Mouse (Mus musculus) limb, embryonic 11.5 days (tissue): Measurements from ENCODE around the gene Zfp451. TPM values are rescaled to one million over a fixed set of nuclear protein-coding genes. Genes with fewer than 3 reads are reported as not detected.
A peak's percentile ranks its signal among the peaks of the same experiment; 100 is the strongest.

Experiments
- ATAC-seq: fragments of 200-750 bp; cut with Nextera tagmentation; 2 replicates; pipeline ENCODE4 v1.8.0; 2017; ENCODE audit warnings: low read depth; ENCODE audit not compliant: insufficient number of reproducible peaks, low FRiP score, low TSS enrichment
- DNase-seq: peaks from one replicate; pipeline ENCODE4 v3.0.0-alpha.2; 2015; ENCODE audit warnings: low spot score
- H3K27ac ChIP-seq: fragments of 300-500 bp; sonication (generic); replicated peaks from 2 replicates; pipeline ENCODE4 v1.5.1; 2014; ENCODE audit warnings: low read depth, mild to moderate bottlenecking, low read length
- H3K27me3 ChIP-seq: fragments of 300-500 bp; sonication (generic); 2 replicates; pipeline ENCODE4 v1.6.1; 2014; ENCODE audit warnings: mild to moderate bottlenecking, low read length, mixed read lengths; ENCODE audit not compliant: control insufficient read depth, insufficient read depth
- H3K36me3 ChIP-seq: fragments of 300-500 bp; sonication (generic); 2 replicates; pipeline ENCODE4 v1.6.1; 2014; ENCODE audit warnings: mild to moderate bottlenecking, low read length, moderate library complexity, mixed read lengths; ENCODE audit not compliant: control insufficient read depth, insufficient read depth
- H3K4me1 ChIP-seq: fragments of 300-500 bp; sonication (generic); 2 replicates; pipeline ENCODE4 v1.6.1; 2014; ENCODE audit warnings: low read length, mixed read lengths; ENCODE audit not compliant: control insufficient read depth, insufficient read depth
- H3K4me2 ChIP-seq: fragments of 300-500 bp; sonication (generic); 2 replicates; pipeline ENCODE4 v1.6.1; 2014; ENCODE audit warnings: low read depth, mild to moderate bottlenecking, moderate library complexity; ENCODE audit not compliant: severe bottlenecking
- H3K4me3 ChIP-seq: fragments of 300-500 bp; sonication (generic); 2 replicates; pipeline ENCODE4 v1.5.1; 2014; ENCODE audit warnings: low read depth, low read length
- H3K9ac ChIP-seq: fragments of 300-500 bp; sonication (generic); 2 replicates; pipeline ENCODE4 v1.6.1; 2014; ENCODE audit warnings: mild to moderate bottlenecking, low read length
- H3K9me3 ChIP-seq: fragments of 300-500 bp; sonication (generic); 2 replicates; pipeline ENCODE4 v1.6.1; 2016; ENCODE audit warnings: low read length; ENCODE audit not compliant: control insufficient read depth
- WGBS: fragments of 180-500 bp; shearing (Covaris S2); extraction: QIAGEN DNeasy Blood & Tissue Kit; methylation state at CpG from one replicate; pipeline ENCODE4 v1.1.7; 2014; 5-methylcytosine and 5-hydroxymethylcytosine counted together
- polyA plus RNA-seq: library from polyadenylated mRNA; unstranded; fragments of >200 nt; fragmentation: Nextera tagmentation; extraction: Ambion mirVana; gene quantifications from 2 replicates; pipeline ENCODE4 v1.2.1, GENCODE M21; 2014

Zfp451 gene
- polyA plus RNA-seq, 1 experiment from 2014 or later = 42.7 TPM

- DNase-seq = no peak
These were observed 89.9 kb downstream of the Zfp451 start for GRCm38 (mm10) chr1:33724516-33724915.

GRCm38 (mm10) chr1:33721020-33721419, 93.4 kb downstream of the Zfp451 start:
- 88% methylated on average over 7 of the region's 7 CpGs for WGBS
- H3K36me3 ChIP-seq = no peaks in the 10 kb centered on the region; the same call in 1 of the 2 replicates
- ATAC-seq (no peak), DNase-seq (no peak)
- H3K27me3 ChIP-seq = no peaks in the 10 kb centered on the region
- H3K4me2 ChIP-seq = peak overlapping the region; percentile 20; the same call in 1 of the 2 replicates
- H3K4me1 ChIP-seq = peaks cover 5% of the 10 kb centered on the region
- peak overlapping the region; percentile 68; the same call in 1 of the 2 replicates for H3K4me3 ChIP-seq
- H3K27ac ChIP-seq = no peak overlapping the region
- no peak overlapping the region for H3K9ac ChIP-seq
- H3K9me3 ChIP-seq = no peaks in the 10 kb centered on the region

More at GRCm38 (mm10) chr1:33724516-33724915, 89.9 kb downstream of the Zfp451 start:
- Histone ChIP-seq H3K4me2 (no peak overlapping the region), H3K27me3 (no peaks in the 10 kb centered on the region), H3K9me3 (no peaks in the 10 kb centered on the region), H3K9ac (no peak overlapping the region), H3K4me1 (peaks cover 5% of the 10 kb centered on the region), H3K4me3 (no peak overlapping the region), H3K36me3 (peaks cover 6% of the 10 kb centered on the region), H3K27ac (no peak overlapping the region)
- ATAC-seq = no peak
- 91% methylated on average over 6 of the region's 6 CpGs for WGBS

GRCm38 (mm10) chr1:33720231-33720630, 94.2 kb downstream of the Zfp451 start:
- DNase-seq (no peak), ATAC-seq (peak; percentile 48)
- Histone ChIP-seq H3K4me1 (peaks cover 5% of the 10 kb centered on the region), H3K9me3 (no peaks in the 10 kb centered on the region), H3K27me3 (no peaks in the 10 kb centered on the region), H3K9ac (peak overlapping the region; percentile 92), H3K4me3 (peak overlapping the region; percentile 68), H3K27ac (peak overlapping the region; percentile 84), H3K36me3 (no peaks in the 10 kb centered on the region; the same call in 1 of the 2 replicates), H3K4me2 (peak overlapping the region; percentile 52)
- WGBS = 0% methylated on average over 38 of the region's 41 CpGs

- H3K27me3 ChIP-seq = no peaks in the 10 kb centered on the region
- H3K9me3 ChIP-seq = no peaks in the 10 kb centered on the region
- ATAC-seq = peak; percentile 96
- peaks cover 5% of the 10 kb centered on the region for H3K4me1 ChIP-seq
- peak; percentile 88 for DNase-seq
- H3K4me2 ChIP-seq = peak within 1 kb of the TSS; percentile 52
- H3K36me3 ChIP-seq = no peaks in the 10 kb centered on the region; the same call in 1 of the 2 replicates
- WGBS = under 1% methylated on average over 54 of the region's 54 CpGs
- H3K27ac ChIP-seq = peak within 1 kb of the TSS; percentile 84
- H3K4me3 ChIP-seq = peak within 1 kb of the TSS; percentile 68
- H3K9ac ChIP-seq = peak within 1 kb of the TSS; percentile 92
These were observed 94.6 kb downstream of the Zfp451 start, which contains the start of gene Rab23 for GRCm38 (mm10) chr1:33719733-33720225. Gene Rab23, plus strand, starts transcription at chr1:33719887.

- H3K9me3 ChIP-seq = no peaks in the 10 kb centered on the region
- peaks cover 5% of the 10 kb centered on the region for H3K4me1 ChIP-seq
- H3K9ac ChIP-seq = no peak overlapping the region
- 100% methylated on average over 1 of the region's 1 CpGs for WGBS
- no peak overlapping the region for H3K4me2 ChIP-seq
- no peak for DNase-seq
- no peak overlapping the region for H3K27ac ChIP-seq
- ATAC-seq = no peak
- no peak overlapping the region for H3K4me3 ChIP-seq
- H3K36me3 ChIP-seq = no peaks in the 10 kb centered on the region; the same call in 1 of the 2 replicates
- no peaks in the 10 kb centered on the region for H3K27me3 ChIP-seq
These were observed 96.8 kb downstream of the Zfp451 start for GRCm38 (mm10) chr1:33717636-33718035.

- H3K9me3 ChIP-seq = no peaks in the 10 kb centered on the region
- 4% methylated on average over 10 of the region's 10 CpGs for WGBS
- DNase-seq = peak; percentile 49
- no peak for ATAC-seq
- no peak overlapping the region for H3K27ac ChIP-seq
- H3K4me2 ChIP-seq = no peak overlapping the region
- H3K36me3 ChIP-seq = no peaks in the 10 kb centered on the region
- H3K27me3 ChIP-seq = no peaks in the 10 kb centered on the region
- H3K4me1 ChIP-seq = no peaks in the 10 kb centered on the region
- H3K9ac ChIP-seq = no peak overlapping the region
- H3K4me3 ChIP-seq = no peak overlapping the region
These were observed 99.6 kb downstream of the Zfp451 start for GRCm38 (mm10) chr1:33714796-33715195.

GRCm38 (mm10) chr1:33712026-33712425, 102.4 kb downstream of the Zfp451 start:
- no peak overlapping the region for H3K27ac ChIP-seq
- no peak for ATAC-seq
- 85% methylated on average over 5 of the region's 5 CpGs for WGBS
- H3K36me3 ChIP-seq = no peaks in the 10 kb centered on the region
- no peak overlapping the region for H3K9ac ChIP-seq
- H3K4me2 ChIP-seq = no peak overlapping the region
- DNase-seq = no peak
- H3K4me3 ChIP-seq = no peak overlapping the region
- H3K27me3 ChIP-seq = no peaks in the 10 kb centered on the region
- no peaks in the 10 kb centered on the region for H3K4me1 ChIP-seq
- no peaks in the 10 kb centered on the region for H3K9me3 ChIP-seq
